Mouse (Mus musculus): ENCODE measurements around the gene Rnf6. TPM values are rescaled to one million over a fixed set of nuclear protein-coding genes. Genes with fewer than 3 reads are reported as not detected.

The Rnf6 gene
- polyA plus RNA-seq (2015; fragmentation: Nextera tagmentation; extraction: Ambion mirVana) = 61.1 and 63.3 TPM in 2 replicates

- DNase-seq (ENCODE audit: low spot score) = peak; percentile 93
Observed at GRCm38 (mm10) chr5:146220879-146221714, at the start of gene Rnf6. Gene Rnf6 (minus strand): TSS chr5:146221555.

- DNase-seq (ENCODE audit: low spot score) = no peak
Observed at GRCm38 (mm10) chr5:146270593-146270992, 49.2 kb upstream of the Rnf6 start.

GRCm38 (mm10) chr5:146267776-146268175 lies 46.4 kb upstream of the Rnf6 start:
- no peak for DNase-seq (ENCODE audit: low spot score)

GRCm38 (mm10) chr5:146265934-146266591 lies 44.7 kb upstream of the Rnf6 start:
- no peak for DNase-seq (ENCODE audit: low spot score)

GRCm38 (mm10) chr5:146260003-146260402 lies 38.6 kb upstream of the Rnf6 start:
- DNase-seq (ENCODE audit: low spot score) = no peak

GRCm38 (mm10) chr5:146253644-146254043 lies 32.3 kb upstream of the Rnf6 start:
- no peak for DNase-seq (ENCODE audit: low spot score)

- no peak for DNase-seq (ENCODE audit: low spot score)
Observed at GRCm38 (mm10) chr5:146251663-146252429, 30.5 kb upstream of the Rnf6 start.

GRCm38 (mm10) chr5:146250369-146251075 lies 29.2 kb upstream of the Rnf6 start:
- no peak for DNase-seq (ENCODE audit: low spot score)

- DNase-seq (ENCODE audit: low spot score) = no peak
Observed at GRCm38 (mm10) chr5:146248746-146249145, 27.4 kb upstream of the Rnf6 start.

GRCm38 (mm10) chr5:146247709-146248108 lies 26.4 kb upstream of the Rnf6 start:
- DNase-seq (ENCODE audit: low spot score) = no peak

- no peak for DNase-seq (ENCODE audit: low spot score)
Observed at GRCm38 (mm10) chr5:146246386-146246785, 25.0 kb upstream of the Rnf6 start.

GRCm38 (mm10) chr5:146245646-146246370 lies 24.5 kb upstream of the Rnf6 start:
- no peak for DNase-seq (ENCODE audit: low spot score)

GRCm38 (mm10) chr5:146245193-146245592 lies 23.8 kb upstream of the Rnf6 start:
- DNase-seq (ENCODE audit: low spot score) = no peak

- DNase-seq (ENCODE audit: low spot score) = no peak
Observed at GRCm38 (mm10) chr5:146241202-146241601, 19.8 kb upstream of the Rnf6 start.

GRCm38 (mm10) chr5:146240771-146241170 lies 19.4 kb upstream of the Rnf6 start:
- DNase-seq (ENCODE audit: low spot score) = no peak

GRCm38 (mm10) chr5:146238274-146238673 lies 16.9 kb upstream of the Rnf6 start:
- no peak for DNase-seq (ENCODE audit: low spot score)

- DNase-seq (ENCODE audit: low spot score) = no peak
Observed at GRCm38 (mm10) chr5:146234336-146234735, 13.0 kb upstream of the Rnf6 start.

- no peak for DNase-seq (ENCODE audit: low spot score)
Observed at GRCm38 (mm10) chr5:146232816-146233215, 11.5 kb upstream of the Rnf6 start.

GRCm38 (mm10) chr5:146232056-146232675 lies 10.8 kb upstream of the Rnf6 start:
- DNase-seq (ENCODE audit: low spot score) = no peak

GRCm38 (mm10) chr5:146231655-146231996 lies 10.3 kb upstream of the Rnf6 start:
- peak; percentile 43 for DNase-seq (ENCODE audit: low spot score)
